Mouse (Mus musculus) right cerebral cortex, postnatal 25 days (tissue): ENCODE measurements around the gene Scyl1.
"Not testable (repeated sequence)": the region's sequence is repeated elsewhere in the genome, so short reads cannot be mapped to it uniquely, and the experiment has no call there.

Experiments used
- DNase-seq: peaks from one replicate; pipeline ENCODE4 v3.0.0; 2022

Gene Scyl1

GRCm38 (mm10) chr19:5802787-5803040 lies 31.5 kb upstream of the Scyl1 start:
- no peak for DNase-seq

GRCm38 (mm10) chr19:5802011-5802786 lies 31.0 kb upstream of the Scyl1 start:
- DNase-seq = peak; percentile 92

GRCm38 (mm10) chr19:5801432-5801964 lies 30.3 kb upstream of the Scyl1 start:
- no peak for DNase-seq

GRCm38 (mm10) chr19:5800632-5801431 lies 29.6 kb upstream of the Scyl1 start:
- no peak for DNase-seq

- DNase-seq = no peak
Measured at GRCm38 (mm10) chr19:5800350-5800631, 29.1 kb upstream of the Scyl1 start.

GRCm38 (mm10) chr19:5799566-5800349 lies 28.5 kb upstream of the Scyl1 start:
- no peak for DNase-seq

GRCm38 (mm10) chr19:5798700-5799479 lies 27.7 kb upstream of the Scyl1 start:
- no peak for DNase-seq

- no peak for DNase-seq
Measured at GRCm38 (mm10) chr19:5797381-5798111, 26.3 kb upstream of the Scyl1 start.

- DNase-seq = no peak
Measured at GRCm38 (mm10) chr19:5796573-5797111, 25.4 kb upstream of the Scyl1 start.

GRCm38 (mm10) chr19:5795668-5796572 lies 24.7 kb upstream of the Scyl1 start:
- no peak for DNase-seq

GRCm38 (mm10) chr19:5794771-5795576 lies 23.8 kb upstream of the Scyl1 start:
- DNase-seq = no peak

GRCm38 (mm10) chr19:5793917-5794770 lies 22.9 kb upstream of the Scyl1 start:
- not testable (repeated sequence) for DNase-seq

GRCm38 (mm10) chr19:5793116-5793515 lies 21.9 kb upstream of the Scyl1 start:
- DNase-seq = no peak

GRCm38 (mm10) chr19:5791329-5791728 lies 20.1 kb upstream of the Scyl1 start:
- no peak for DNase-seq

- DNase-seq = no peak
Measured at GRCm38 (mm10) chr19:5789066-5789465, 17.8 kb upstream of the Scyl1 start.

- DNase-seq = no peak
Measured at GRCm38 (mm10) chr19:5788620-5789019, 17.4 kb upstream of the Scyl1 start.

GRCm38 (mm10) chr19:5787920-5788319 lies 16.7 kb upstream of the Scyl1 start:
- no peak for DNase-seq

- DNase-seq = peak; percentile 70
Measured at GRCm38 (mm10) chr19:5787128-5787635, 16.0 kb upstream of the Scyl1 start.
